Mouse (Mus musculus) kidney, postnatal 0 days (tissue): ENCODE measurements around the gene Zfp574. TPM values are rescaled to one million over a fixed set of nuclear protein-coding genes. Genes with fewer than 3 reads are reported as not detected.

Experiments
- ATAC-seq: fragments of 200-750 bp; cut with Nextera tagmentation; replicated peaks from 2 replicates; pipeline ENCODE4 v1.8.0; 2017; ENCODE audit warnings: low read depth, moderate number of reproducible peaks, moderate TSS enrichment, moderate library complexity; ENCODE audit not compliant: low FRiP score
- DNase-seq: peaks from one replicate; pipeline ENCODE4 v3.0.0-alpha.2; 2016; ENCODE audit warnings: low spot score
- H3K27ac ChIP-seq: fragments of 300-500 bp; sonication (generic); 2 replicates; pipeline ENCODE4 v1.5.1; 2014; ENCODE audit warnings: mild to moderate bottlenecking
- H3K27me3 ChIP-seq: fragments of 300-500 bp; sonication (generic); 2 replicates; pipeline ENCODE4 v1.6.1; 2014; ENCODE audit warnings: low read length, mixed read lengths; ENCODE audit not compliant: insufficient read depth
- H3K36me3 ChIP-seq: fragments of 300-500 bp; sonication (generic); 2 replicates; pipeline ENCODE4 v1.6.1; 2014; ENCODE audit warnings: low read length, mixed read lengths; ENCODE audit not compliant: insufficient read depth
- H3K4me1 ChIP-seq: fragments of 300-500 bp; sonication (generic); replicated peaks from 2 replicates; pipeline ENCODE4 v1.6.1; 2014; ENCODE audit warnings: antibody characterized with exemption, low read length, mixed read lengths; ENCODE audit not compliant: insufficient read depth
- H3K4me2 ChIP-seq: fragments of 300-500 bp; sonication (generic); 2 replicates; pipeline ENCODE4 v1.6.1; 2014; ENCODE audit warnings: mild to moderate bottlenecking, low read length, moderate library complexity, mixed read lengths
- H3K4me3 ChIP-seq: fragments of 300-500 bp; sonication (generic); replicated peaks from 2 replicates; pipeline ENCODE4 v1.5.1; 2014; ENCODE audit warnings: low read depth, low read length
- H3K9ac ChIP-seq: fragments of 300-500 bp; sonication (generic); 2 replicates; pipeline ENCODE4 v1.6.1; 2014; ENCODE audit warnings: low read depth, low read length
- H3K9me3 ChIP-seq: fragments of 300-500 bp; sonication (generic); replicated peaks from 2 replicates; pipeline ENCODE4 v1.6.1; 2016; ENCODE audit warnings: low read length, inconsistent platforms, mixed read lengths
- CTCF ChIP-seq: IDR thresholded peaks from 2 replicates; pipeline ENCODE4 v1.5.1; 2016; ENCODE audit warnings: antibody characterized with exemption, low read depth, mild to moderate bottlenecking, moderate library complexity
- WGBS: fragments of 180-500 bp; shearing (Covaris S2); extraction: QIAGEN DNeasy Blood & Tissue Kit; methylation state at CpG from one replicate; pipeline ENCODE4 v1.1.7; 2014; 5-methylcytosine and 5-hydroxymethylcytosine counted together
- polyA plus RNA-seq: library from polyadenylated mRNA; unstranded; fragments of >200 nt; fragmentation: Nextera tagmentation; extraction: Ambion mirVana; gene quantifications from 2 replicates; pipeline ENCODE4 v1.2.1, GENCODE M21; 2015

Zfp574 gene
- polyA plus RNA-seq, 1 experiment from 2014 or later: 23.5 TPM

DNA sequence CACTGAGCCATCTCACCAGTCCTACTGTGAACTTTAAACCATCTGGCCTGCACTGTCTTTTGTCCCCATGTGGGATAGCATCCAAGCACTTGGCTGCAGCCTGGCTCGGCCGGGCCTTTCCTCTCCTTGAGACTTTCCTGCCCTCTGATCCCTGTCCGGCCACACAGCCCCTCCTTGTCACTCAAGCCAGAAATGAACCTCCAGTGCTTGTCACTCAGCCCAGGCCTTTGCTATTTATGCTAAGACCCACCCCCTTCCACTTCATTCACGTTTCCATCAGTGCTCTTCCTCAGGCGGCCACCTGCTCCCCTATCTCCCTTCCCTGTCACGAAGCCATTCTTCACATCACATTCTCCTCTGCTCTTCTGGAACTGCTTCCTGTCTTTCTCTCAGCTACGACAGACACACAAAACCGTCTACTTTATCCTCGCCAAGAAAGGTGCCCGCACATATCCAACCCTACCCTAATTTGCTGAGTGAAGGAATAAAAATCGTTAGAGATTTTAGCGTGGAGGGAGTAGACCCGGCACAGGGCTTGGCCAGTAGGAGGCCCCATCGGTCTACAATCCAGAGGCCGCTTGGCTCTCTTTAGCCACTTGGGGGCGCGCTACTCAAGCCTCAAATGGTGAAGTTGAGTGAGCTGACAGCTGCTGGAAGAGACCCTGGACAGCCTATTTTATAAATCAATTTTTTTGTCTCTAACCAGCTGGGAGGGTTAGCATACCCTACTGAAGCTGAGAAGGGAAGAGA lies 33.2 kb downstream of the Zfp574 start:
- Histone ChIP-seq H3K27me3 (no peaks in the 10 kb centered on the region), H3K9me3 (no peaks in the 10 kb centered on the region), H3K36me3 (no peaks in the 10 kb centered on the region), H3K4me2 (no peak overlapping the region), H3K9ac (no peak overlapping the region), H3K4me3 (no peak overlapping the region), H3K27ac (no peak overlapping the region), H3K4me1 (no peaks in the 10 kb centered on the region)
- peak; percentile 77 for DNase-seq
- ATAC-seq: 0 out of 2 replicates have a peak, but pooled peaks have one; percentile 22
- WGBS: 22% methylated on average over 17 of the region's 17 CpGs
- TF ChIP-seq CTCF: peak; percentile 93

DNA sequence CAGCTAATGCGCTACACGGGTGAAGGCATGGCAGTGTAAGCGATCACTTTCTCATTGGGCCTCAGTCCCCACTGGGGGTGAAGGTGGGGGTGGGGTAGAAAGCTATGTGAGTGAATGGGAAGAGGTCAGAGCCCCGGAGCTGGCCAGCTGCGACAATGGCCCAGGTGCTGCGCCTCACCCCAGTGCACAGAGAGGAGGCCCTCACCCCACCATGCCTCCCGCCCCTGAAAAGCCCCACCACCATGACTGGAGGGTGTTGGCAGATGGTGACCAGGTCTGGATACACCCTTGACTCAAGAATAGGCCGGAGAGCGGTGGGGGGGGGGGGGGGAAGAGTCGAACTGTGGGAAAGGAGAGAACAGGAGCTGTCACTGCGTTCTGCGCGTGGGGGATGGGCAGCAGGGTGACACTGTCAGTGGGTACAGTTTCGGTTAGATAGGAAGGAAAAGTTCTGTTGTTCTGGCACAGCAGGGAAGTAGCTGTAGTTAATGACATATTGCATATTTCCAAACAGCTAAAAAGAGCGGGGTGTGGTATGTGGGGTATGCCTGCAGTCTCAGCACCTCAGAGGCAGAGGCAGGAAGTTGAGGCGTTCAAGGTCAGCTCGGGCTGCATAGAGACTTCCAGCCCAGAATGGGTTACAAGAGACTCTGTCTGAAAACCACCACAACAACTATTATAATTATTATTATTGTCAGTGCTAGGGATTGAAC lies 34.6 kb downstream of the Zfp574 start:
- ATAC-seq (0 out of 2 replicates have a peak, but pooled peaks have one; percentile 41), DNase-seq (peak; percentile 15)
- TF ChIP-seq CTCF: no peak
- H3K36me3 ChIP-seq: no peaks in the 10 kb centered on the region
- no peaks in the 10 kb centered on the region for H3K27me3 ChIP-seq
- WGBS: 39% methylated on average over 16 of the region's 17 CpGs
- no peaks in the 10 kb centered on the region for H3K4me1 ChIP-seq
- no peak overlapping the region for H3K4me2 ChIP-seq
- H3K4me3 ChIP-seq: no peak overlapping the region
- H3K9ac ChIP-seq: no peak overlapping the region
- no peaks in the 10 kb centered on the region for H3K9me3 ChIP-seq
- no peak overlapping the region for H3K27ac ChIP-seq

DNA sequence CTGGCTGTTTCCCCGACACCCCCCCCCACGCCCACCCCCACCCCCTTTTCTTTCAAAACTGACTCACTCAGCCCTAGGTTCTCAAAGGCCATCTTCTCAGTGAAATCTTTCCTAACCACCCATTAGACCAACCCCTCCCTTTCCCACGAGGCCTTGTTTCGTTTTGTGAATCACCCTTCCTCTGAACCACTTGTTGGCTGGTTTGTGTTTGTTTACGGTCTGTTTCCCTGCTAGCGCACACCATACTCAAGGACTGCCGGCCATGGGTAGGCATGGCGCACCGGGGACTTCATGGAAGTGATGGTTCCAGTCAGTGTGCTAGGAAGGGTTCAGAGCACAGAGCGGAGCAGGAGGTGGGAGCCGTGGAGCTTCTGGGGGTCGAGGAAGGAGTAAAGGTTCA lies 37.0 kb downstream of the Zfp574 start:
- Histone ChIP-seq H3K4me2 (no peak overlapping the region), H3K27ac (no peak overlapping the region), H3K27me3 (no peaks in the 10 kb centered on the region), H3K4me1 (no peaks in the 10 kb centered on the region), H3K36me3 (no peaks in the 10 kb centered on the region), H3K4me3 (no peak overlapping the region), H3K9me3 (no peaks in the 10 kb centered on the region), H3K9ac (no peak overlapping the region)
- 77% methylated on average over 12 of the region's 12 CpGs for WGBS
- DNase-seq: no peak
- no peak for ATAC-seq
- no peak for TF ChIP-seq CTCF

DNA sequence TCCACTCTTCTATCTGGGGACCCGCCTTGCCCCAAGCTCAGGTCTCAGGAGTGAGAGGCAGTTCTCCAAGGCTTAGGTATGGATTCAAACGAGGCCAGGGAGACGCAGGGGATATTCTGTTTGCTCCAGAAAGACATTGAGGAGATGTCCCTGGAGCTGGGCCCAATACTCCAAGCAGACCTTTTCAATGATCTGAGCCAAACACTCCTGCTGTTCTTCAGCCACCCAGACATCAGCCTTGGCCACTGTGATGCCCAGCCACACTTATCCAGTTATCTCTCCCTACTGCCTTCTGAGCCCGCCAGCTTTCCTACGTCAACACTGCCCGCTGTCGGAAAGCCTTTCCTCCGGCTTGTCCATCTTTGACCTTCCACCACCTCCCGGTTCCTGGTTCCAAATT lies 38.0 kb downstream of the Zfp574 start:
- TF ChIP-seq CTCF: no peak
- Histone ChIP-seq H3K9ac (no peak overlapping the region), H3K4me1 (no peaks in the 10 kb centered on the region), H3K9me3 (no peaks in the 10 kb centered on the region), H3K4me2 (no peak overlapping the region), H3K4me3 (no peak overlapping the region), H3K36me3 (no peaks in the 10 kb centered on the region), H3K27ac (no peak overlapping the region), H3K27me3 (no peaks in the 10 kb centered on the region)
- ATAC-seq (no peak), DNase-seq (no peak)
- WGBS: 80% methylated on average over 9 of the region's 9 CpGs

DNA sequence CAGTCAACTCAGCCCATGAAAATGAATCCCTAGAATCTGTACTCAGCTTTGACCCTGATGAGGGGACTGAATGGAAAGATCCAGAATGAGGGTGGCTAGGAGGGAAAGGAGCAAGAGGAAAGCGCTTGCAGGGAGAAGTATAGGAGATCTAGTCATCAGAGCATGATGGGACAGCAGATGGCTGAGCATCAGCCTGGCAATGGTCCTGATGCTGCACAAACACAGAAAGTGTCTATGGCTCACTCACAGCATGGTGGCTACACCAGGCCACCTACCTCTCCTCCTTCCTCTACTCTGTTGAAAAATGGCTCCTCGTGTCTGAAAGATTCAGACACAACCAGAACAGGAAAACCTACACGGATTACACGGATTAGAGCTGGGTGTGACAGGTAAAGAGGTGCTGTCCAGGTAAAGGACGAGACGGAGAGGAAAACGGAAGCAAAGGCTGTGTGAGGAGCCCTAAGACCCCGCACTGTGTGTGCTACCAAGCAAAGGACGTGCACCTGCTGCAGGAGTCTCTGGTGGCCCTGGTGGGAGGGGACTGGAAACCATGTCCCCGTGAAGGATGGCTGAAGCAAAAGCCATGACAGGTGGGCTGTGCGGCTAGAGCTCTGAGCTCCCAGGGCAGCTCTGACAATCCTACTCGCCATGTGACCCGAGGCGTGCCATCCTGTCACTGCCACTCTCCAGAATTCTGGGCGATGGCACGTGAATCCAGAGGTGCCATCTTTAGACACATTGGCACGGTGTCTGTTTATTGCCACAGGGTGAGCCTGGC lies 40.0 kb downstream of the Zfp574 start:
- ATAC-seq: no peak
- Histone ChIP-seq H3K4me1 (no peaks in the 10 kb centered on the region), H3K36me3 (no peaks in the 10 kb centered on the region), H3K4me2 (no peak overlapping the region), H3K9me3 (no peaks in the 10 kb centered on the region), H3K9ac (no peak overlapping the region), H3K4me3 (no peak overlapping the region), H3K27ac (no peak overlapping the region), H3K27me3 (no peaks in the 10 kb centered on the region)
- 81% methylated on average over 17 of the region's 17 CpGs for WGBS
- DNase-seq: no peak
- TF ChIP-seq CTCF: no peak

- TF ChIP-seq CTCF: no peak
- Histone ChIP-seq H3K4me2 (no peak overlapping the region), H3K4me1 (no peaks in the 10 kb centered on the region), H3K27me3 (no peaks in the 10 kb centered on the region), H3K9ac (no peak overlapping the region), H3K36me3 (no peaks in the 10 kb centered on the region), H3K4me3 (no peak overlapping the region), H3K27ac (no peak overlapping the region), H3K9me3 (no peaks in the 10 kb centered on the region)
- no peak for ATAC-seq
- 77% methylated on average over 16 of the region's 16 CpGs for WGBS
- DNase-seq: no peak
These were observed 40.7 kb downstream of the Zfp574 start for GRCm38 (mm10) chr7:25112956-25113603.
